Mouse (Mus musculus) adrenal gland, postnatal 10 days (tissue): ENCODE results near the gene Olfr846. TPM values are rescaled to one million over a fixed set of nuclear protein-coding genes. Genes with fewer than 3 reads are reported as not detected.

Source experiments
- DNase-seq: peaks from one replicate; pipeline ENCODE4 v3.0.0; 2021; ENCODE audit warnings: mixed read lengths
- long read RNA-seq, 2 experiments: library from polyadenylated mRNA; stranded (forward); transcript quantifications; one replicate each; pipeline ENCODE4 v2.0.0; 2021
- total RNA-seq, 2 experiments: library from RNA; stranded (reverse); gene quantifications; 2 replicates each; pipeline ENCODE4 v1.2.3; 2021

Olfr846 gene
- total RNA-seq = not detected
- long read RNA-seq, experiment 1 = 0 reads
- long read RNA-seq, experiment 2 = 0 reads

DNA sequence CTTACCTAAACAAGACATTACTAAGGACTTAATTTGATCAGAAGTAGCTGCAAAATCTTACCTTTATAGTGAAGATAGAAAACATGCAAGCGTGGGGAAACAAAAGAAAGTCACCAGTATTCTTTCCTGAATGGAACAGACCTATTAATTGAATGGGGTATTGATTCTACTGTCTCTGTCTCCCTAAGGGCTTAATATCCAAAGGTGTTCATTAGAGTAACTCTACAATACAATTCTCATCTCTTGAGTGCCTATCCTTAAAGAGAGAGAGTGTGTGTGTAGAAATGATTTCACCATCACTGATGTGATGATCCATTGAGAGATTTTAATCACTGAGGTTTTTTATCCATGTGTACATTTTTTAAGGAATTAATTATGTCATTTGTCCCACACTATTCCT, at the start of gene Olfr846:
Olfr846 (minus strand) TSS at position 101 of the 400 bp plus-strand sequence.
- no peak for DNase-seq

DNA sequence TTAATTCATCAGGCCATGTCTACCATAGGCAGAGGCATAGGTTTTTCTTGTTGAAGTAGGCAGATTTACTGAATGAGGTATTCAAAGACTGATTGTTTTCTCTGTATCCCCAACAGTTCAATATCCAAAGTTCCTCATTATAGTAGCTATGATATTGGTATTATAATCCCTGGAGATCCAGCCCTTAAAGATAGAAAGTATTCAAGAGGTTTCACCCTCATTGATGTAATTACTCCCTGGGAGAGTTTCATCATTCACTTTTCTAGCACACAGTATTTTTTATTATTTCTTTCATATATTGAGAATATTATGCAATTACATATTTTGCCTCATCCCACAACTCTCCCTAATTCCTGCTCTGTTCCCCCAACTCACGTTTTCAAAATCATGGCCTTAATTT, 14.8 kb upstream of the Olfr846 start, which contains the start of gene Olfr847:
Olfr847 (minus strand) TSS at position 101 of the 400 bp plus-strand sequence.
- DNase-seq = no peak

DNA sequence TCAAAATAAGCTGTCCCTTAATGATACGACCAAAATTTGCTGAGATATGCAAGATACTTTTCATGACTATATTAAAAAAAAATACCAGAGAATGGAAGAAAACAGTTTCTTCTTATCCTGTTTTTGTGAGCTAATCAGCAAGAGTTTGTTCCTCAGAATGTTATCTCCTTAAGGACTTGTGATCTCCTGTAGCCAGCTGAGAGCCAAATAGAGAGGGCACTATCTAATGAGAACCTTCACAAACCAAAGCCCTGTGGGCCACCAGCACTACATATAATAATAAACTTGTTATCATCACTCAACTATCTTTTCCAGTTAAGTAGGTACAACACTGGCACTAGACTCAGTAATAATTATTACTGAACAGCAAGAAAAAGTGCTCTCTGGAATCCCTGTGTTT, 27.6 kb downstream of the Olfr846 start, which contains the start of gene Olfr845:
Olfr845 (plus strand) TSS at position 301 of the 400 bp plus-strand sequence.
- no peak for DNase-seq

DNA sequence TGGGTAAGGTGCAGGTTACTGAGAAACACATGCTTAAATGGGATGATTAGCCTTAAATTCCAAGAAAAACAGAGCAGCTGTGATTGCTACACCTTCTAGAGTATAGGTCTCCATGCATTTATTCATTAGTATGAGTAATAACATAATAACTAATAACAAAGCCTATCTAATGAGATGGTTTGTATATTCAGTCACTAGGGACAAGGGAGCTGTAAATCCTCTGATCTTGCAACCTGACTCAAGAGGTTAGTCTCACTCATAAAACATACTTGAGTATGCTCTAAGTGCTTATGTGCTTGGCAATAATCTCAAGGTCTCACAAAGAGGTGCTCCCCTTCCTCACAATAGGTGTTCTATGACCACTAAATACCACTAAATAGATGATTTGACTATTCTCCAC, 47.8 kb downstream of the Olfr846 start, which contains the start of gene Olfr844:
Olfr844 (plus strand) TSS at position 301 of the 400 bp plus-strand sequence.
- no peak for DNase-seq

Other genes starting within 250 kb of the Olfr846 start
- gene Olfr836, start 243.6 kb downstream of the Olfr846 start, total RNA-seq = not detected
- not detected for gene Olfr837, start 227.7 kb downstream of the Olfr846 start, total RNA-seq
- gene Olfr839-ps1, start 186.7 kb downstream of the Olfr846 start, total RNA-seq = under 1 TPM in 1 of 2 experiments, not detected in 1; 0.03 TPM
- gene Olfr843, start 112.0 kb downstream of the Olfr846 start, total RNA-seq = not detected
- gene Olfr844, start 47.7 kb downstream of the Olfr846 start, total RNA-seq = not detected
- gene Olfr845, start 27.5 kb downstream of the Olfr846 start, total RNA-seq = not detected
- gene Olfr847, start 14.7 kb upstream of the Olfr846 start, total RNA-seq = not detected
- gene Olfr849, start 76.3 kb upstream of the Olfr846 start, total RNA-seq = not detected
- not detected for gene Olfr850, start 114.2 kb upstream of the Olfr846 start, total RNA-seq
- not detected for gene Olfr851, start 129.3 kb upstream of the Olfr846 start, total RNA-seq
- gene Olfr853, start 177.1 kb upstream of the Olfr846 start, total RNA-seq = not detected
- not detected for gene Olfr854, start 203.4 kb upstream of the Olfr846 start, total RNA-seq
- gene Olfr855, start 218.6 kb upstream of the Olfr846 start, total RNA-seq = not detected